Mouse (Mus musculus) embryo, embryonic 11 days (tissue): ENCODE measurements around the gene Lnx1.

Experiments used
- DNase-seq: peaks from one replicate; pipeline ENCODE4 v3.0.0-alpha.2; 2015

The Lnx1 gene

GRCm38 (mm10) chr5:74702766-74703165, at the start of gene Lnx1:
Lnx1 (minus strand) TSS chr5:74702912.
- DNase-seq, result no peak

GRCm38 (mm10) chr5:74750501-74750900, 47.8 kb upstream of the Lnx1 start:
- DNase-seq, result no peak

- no peak for DNase-seq
These were observed 44.8 kb upstream of the Lnx1 start for GRCm38 (mm10) chr5:74747476-74747875.

GRCm38 (mm10) chr5:74740951-74741350, 38.2 kb upstream of the Lnx1 start:
- no peak for DNase-seq

GRCm38 (mm10) chr5:74739435-74739834, 36.7 kb upstream of the Lnx1 start:
- peak; percentile 34 for DNase-seq

GRCm38 (mm10) chr5:74738312-74738711, 35.6 kb upstream of the Lnx1 start:
- peak; percentile 45 for DNase-seq

GRCm38 (mm10) chr5:74733885-74734558, 31.3 kb upstream of the Lnx1 start:
- DNase-seq, result no peak

- no peak for DNase-seq
These were observed 29.9 kb upstream of the Lnx1 start for GRCm38 (mm10) chr5:74732613-74733012.

- no peak for DNase-seq
These were observed 27.9 kb upstream of the Lnx1 start for GRCm38 (mm10) chr5:74730601-74731000.

- DNase-seq, result no peak
These were observed 26.9 kb upstream of the Lnx1 start for GRCm38 (mm10) chr5:74729567-74729966.

- no peak for DNase-seq
These were observed 25.5 kb upstream of the Lnx1 start for GRCm38 (mm10) chr5:74728186-74728585.

GRCm38 (mm10) chr5:74727319-74727718, 24.6 kb upstream of the Lnx1 start:
- no peak for DNase-seq

GRCm38 (mm10) chr5:74725541-74725940, 22.8 kb upstream of the Lnx1 start:
- no peak for DNase-seq

- no peak for DNase-seq
These were observed 19.1 kb upstream of the Lnx1 start for GRCm38 (mm10) chr5:74721816-74722215.

- no peak for DNase-seq
These were observed 17.9 kb upstream of the Lnx1 start for GRCm38 (mm10) chr5:74720661-74721060.

- DNase-seq, result peak; percentile 31
These were observed 13.5 kb upstream of the Lnx1 start for GRCm38 (mm10) chr5:74716165-74716564.

- DNase-seq, result no peak
These were observed 10.1 kb upstream of the Lnx1 start for GRCm38 (mm10) chr5:74712811-74713210.

GRCm38 (mm10) chr5:74711988-74712387, 9.3 kb upstream of the Lnx1 start:
- DNase-seq, result no peak

- DNase-seq, result no peak
These were observed 8.3 kb upstream of the Lnx1 start for GRCm38 (mm10) chr5:74711056-74711455.

GRCm38 (mm10) chr5:74710181-74710580, 7.5 kb upstream of the Lnx1 start:
- no peak for DNase-seq

GRCm38 (mm10) chr5:74704460-74704790, 1.7 kb upstream of the Lnx1 start:
- peak; percentile 95 for DNase-seq

GRCm38 (mm10) chr5:74703741-74704459, 1.2 kb upstream of the Lnx1 start:
- DNase-seq, result no peak

GRCm38 (mm10) chr5:74700918-74701317, 1.8 kb downstream of the Lnx1 start:
- no peak for DNase-seq

- DNase-seq, result no peak
These were observed 3.0 kb downstream of the Lnx1 start for GRCm38 (mm10) chr5:74699673-74700072.

GRCm38 (mm10) chr5:74697534-74697933, 5.2 kb downstream of the Lnx1 start:
- DNase-seq, result no peak
